In the genomic region with DNA sequence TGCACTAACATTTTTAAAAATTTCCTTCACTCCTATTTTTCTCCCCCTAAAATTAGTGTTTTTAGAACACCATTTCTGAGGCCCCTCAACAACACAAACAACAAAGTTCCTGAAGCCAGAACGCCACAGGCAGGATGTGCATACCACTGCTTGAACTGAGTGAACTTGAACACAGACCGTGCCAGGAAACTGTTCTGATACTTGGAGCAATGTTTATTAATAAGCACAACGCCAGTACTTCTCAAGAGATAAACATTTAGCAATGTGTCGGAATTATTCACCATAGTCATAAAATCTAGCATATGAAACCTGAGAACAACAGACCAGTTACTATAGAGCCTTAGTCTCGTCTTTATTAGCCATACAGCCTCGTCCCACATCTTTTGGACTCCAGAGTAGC, we compare ENCODE assay signal across 18 mouse cellular contexts. TPM values are rescaled to one million over a fixed set of nuclear protein-coding genes. Genes with fewer than 3 reads are reported as not detected.
DNase-seq lines count a peak whose midpoint lies in the region; ATAC-seq and TF ChIP-seq lines count a peak whose summit lies in the region.
"Had no signal": no experiment of that assay in that cellular context is flagged by ENCODE, and none has a peak within 500 bp of the region (broad histone marks: within the 10 kb centered on the region; RNA-seq: fewer than 3 reads in every experiment).

No protein-coding gene starts in this region.

- H3K36me3 ChIP-seq in heart, embryonic 10.5 days, result no peaks in the 10 kb centered on the region
- no peaks in the 10 kb centered on the region for H3K36me3 ChIP-seq in lung, embryonic 14.5 days (ENCODE audit: insufficient read depth)
- peaks cover 4 to 6% of the 10 kb centered on the region in 2 experiments for H3K36me3 ChIP-seq in CH12.LX (replicated peaks in 1 of 2; ENCODE audit: control insufficient read depth in 1 of 2, insufficient read depth in 1 of 2, low read length in 1 of 2)
- H3K36me3 ChIP-seq in stomach, postnatal 0 days (ENCODE audit: control insufficient read depth, insufficient read depth, low read length), result no peaks in the 10 kb centered on the region
- H3K36me3 ChIP-seq: embryonic facial prominence, embryonic 13.5 days; forebrain, embryonic 12.5 days; hindbrain, embryonic 12.5 days had no signal

- TF ChIP-seq RAD21 in CH12.LX (IDR thresholded peaks at IDR 0.05; ENCODE audit: low read depth, low read length), result no peak

- no peaks in the 10 kb centered on the region for H3K27me3 ChIP-seq in heart, embryonic 10.5 days (ENCODE audit: insufficient read depth, poor library complexity, severe bottlenecking)
- no peaks in the 10 kb centered on the region for H3K27me3 ChIP-seq in lung, embryonic 14.5 days (ENCODE audit: insufficient read depth, low read length)
- no peaks in the 10 kb centered on the region for H3K27me3 ChIP-seq in CH12.LX (replicated peaks)
- no peaks in the 10 kb centered on the region for H3K27me3 ChIP-seq in stomach, postnatal 0 days (ENCODE audit: control insufficient read depth, insufficient read depth, low read length)
- H3K27me3 ChIP-seq: embryonic facial prominence, embryonic 13.5 days; forebrain, embryonic 12.5 days; hindbrain, embryonic 12.5 days had no signal

- H3K79me2 ChIP-seq in CH12.LX (replicated peaks; ENCODE audit: control insufficient read depth, extremely low read depth, insufficient read depth, poor library complexity, severe bottlenecking), result no peaks in the 10 kb centered on the region

- TF ChIP-seq CTCF in lung, embryonic 14.5 days (IDR thresholded peaks at IDR 0.05; ENCODE audit: low read depth), result no peak
- TF ChIP-seq CTCF in CH12.LX (conservative IDR thresholded peaks at IDR 0.05 in 1 of 2, IDR thresholded peaks at IDR 0.05 in 1 of 2; ENCODE audit: low read depth in 2 of 2, low read length in 2 of 2), result no peak
- TF ChIP-seq CTCF in stomach, postnatal 0 days (IDR thresholded peaks at IDR 0.05; ENCODE audit: low read depth), result no peak

- no peak overlapping the region for H3K4me3 ChIP-seq in heart, embryonic 10.5 days
- no peak overlapping the region for H3K4me3 ChIP-seq in lung, embryonic 14.5 days (ENCODE audit: low read depth, low read length)
- H3K4me3 ChIP-seq in CH12.LX (replicated peaks in 1 of 3; ENCODE audit: low read depth in 2 of 3, low read length in 2 of 3, poor library complexity in 1 of 3), result no peak overlapping the region
- no peak overlapping the region for H3K4me3 ChIP-seq in stomach, postnatal 0 days (ENCODE audit: low read depth, low read length)
- H3K4me3 ChIP-seq: embryonic facial prominence, embryonic 13.5 days; forebrain, embryonic 12.5 days; hindbrain, embryonic 12.5 days had no signal

- ATAC-seq in lung, embryonic 14.5 days (ENCODE audit: insufficient read depth), result peak; percentile 53; the same call in 1 of the 2 replicates
- 0 out of 2 replicates have a peak, but pooled peaks have one; percentile 2 for ATAC-seq in stomach, postnatal 0 days (ENCODE audit: low FRiP score, low TSS enrichment)
- ATAC-seq: forebrain, embryonic 16.5 days had no signal

- TF ChIP-seq EP300 in CH12.LX (IDR thresholded peaks at IDR 0.05; ENCODE audit: low read length), result no peak
- no peak for TF ChIP-seq EP300 in stomach, postnatal 0 days (optimal IDR thresholded peaks at IDR 0.05)

- no peak overlapping the region for H3K4me2 ChIP-seq in lung, embryonic 14.5 days
- peak overlapping the region; percentile 79; the same call in 1 of the 2 replicates for H3K4me2 ChIP-seq in CH12.LX (ENCODE audit: insufficient read depth, low read depth, poor library complexity, severe bottlenecking)
- no peak overlapping the region for H3K4me2 ChIP-seq in stomach, postnatal 0 days (replicated peaks; ENCODE audit: low read depth)

- no peak overlapping the region for H3K27ac ChIP-seq in heart, embryonic 10.5 days
- H3K27ac ChIP-seq in lung, embryonic 14.5 days (ENCODE audit: low read depth), result no peak overlapping the region
- H3K27ac ChIP-seq in CH12.LX (ENCODE audit: insufficient read depth, low read depth), result no peak overlapping the region
- H3K27ac ChIP-seq in stomach, postnatal 0 days (replicated peaks), result no peak overlapping the region
- H3K27ac ChIP-seq: embryonic facial prominence, embryonic 13.5 days; forebrain, embryonic 12.5 days; hindbrain, embryonic 12.5 days had no signal

- in situ Hi-C loops in CH12.LX (cut with MboI; ENCODE audit: low pct_ligation_motif_present, low pct_unique_long_range_greater_than_20kb, low sequenced_read_pairs), result no loop called here

- dilution Hi-C loops in CH12.LX (cut with MboI; ENCODE audit: extremely low pct_ligation_motif_present, extremely low pct_unique_long_range_greater_than_20kb, low sequenced_read_pairs), result no loop called here

- H3K9me3 ChIP-seq in heart, embryonic 10.5 days, result no peaks in the 10 kb centered on the region
- no peaks in the 10 kb centered on the region for H3K9me3 ChIP-seq in lung, embryonic 14.5 days (ENCODE audit: low read depth, low read length)
- H3K9me3 ChIP-seq in CH12.LX (replicated peaks; ENCODE audit: low read length), result no peaks in the 10 kb centered on the region
- H3K9me3 ChIP-seq in stomach, postnatal 0 days (ENCODE audit: control insufficient read depth, low read length), result no peaks in the 10 kb centered on the region
- H3K9me3 ChIP-seq: embryonic facial prominence, embryonic 13.5 days; forebrain, embryonic 12.5 days; hindbrain, embryonic 12.5 days had no signal

- 71% methylated on average over 6 of the region's 6 CpGs for WGBS in heart, embryonic 10.5 days
- WGBS in lung, embryonic 14.5 days, result 43% methylated on average over 6 of the region's 6 CpGs
- WGBS in stomach, postnatal 0 days, result 37% methylated on average over 6 of the region's 6 CpGs

- TF ChIP-seq POLR2A in CH12.LX (IDR thresholded peaks at IDR 0.05; ENCODE audit: low read depth, low read length), result no peak

- peaks cover 7% of the 10 kb centered on the region for H3K4me1 ChIP-seq in heart, embryonic 10.5 days
- no peaks in the 10 kb centered on the region for H3K4me1 ChIP-seq in lung, embryonic 14.5 days (ENCODE audit: insufficient read depth)
- H3K4me1 ChIP-seq in CH12.LX (ENCODE audit: control insufficient read depth in 1 of 2, insufficient read depth in 2 of 2), result peaks cover 2 to 9% of the 10 kb centered on the region in 2 experiments; a peak in 3 of 4 replicates
- 0 out of 2 replicates have a peak, but pooled peaks cover 3% of the 10 kb centered on the region for H3K4me1 ChIP-seq in stomach, postnatal 0 days (replicated peaks; ENCODE audit: control insufficient read depth, insufficient read depth)
- H3K4me1 ChIP-seq: forebrain, embryonic 12.5 days had no signal

- no peak overlapping the region for H3K9ac ChIP-seq in lung, embryonic 14.5 days
- no peak overlapping the region for H3K9ac ChIP-seq in CH12.LX (ENCODE audit: insufficient read depth, low read depth)
- no peak overlapping the region for H3K9ac ChIP-seq in stomach, postnatal 0 days (ENCODE audit: low read length)
- H3K9ac ChIP-seq: embryonic facial prominence, embryonic 13.5 days; forebrain, embryonic 12.5 days; hindbrain, embryonic 12.5 days had no signal

- peak; percentile 25 for DNase-seq in heart, embryonic 10.5 days (ENCODE audit: low spot score)
- DNase-seq in heart, adult 11 months, result no peak
- peak; percentile 63 for DNase-seq in lung, embryonic 14.5 days
- DNase-seq in lung, postnatal 14 days, result no peak
- DNase-seq in CH12.LX (ENCODE audit: extremely low read depth), result no peak
- no peak for DNase-seq in stomach, postnatal 0 days (ENCODE audit: low spot score)
- no peak for DNase-seq in right cerebral cortex, adult 2 months (ENCODE audit: low spot score in 2 of 2)
- DNase-seq: cerebellum, adult 9-11 months had no signal

TF ChIP-seq in CH12.LX, 34 proteins besides CTCF, POLR2A, EP300 and RAD21:
- TF ChIP-seq JUN (IDR thresholded peaks at IDR 0.05; ENCODE audit: insufficient read depth, low read depth, low read length) (no peak), USF2 (conservative IDR thresholded peaks at IDR 0.05; ENCODE audit: low read depth, low read length) (no peak), USF1 (IDR thresholded peaks at IDR 0.05; ENCODE audit: low read depth, low read length) (no peak), MAZ (IDR thresholded peaks at IDR 0.05; ENCODE audit: low read depth, low read length) (no peak)

RNA-seq across cellular contexts. Expression of gene Ect2l, which starts 0.6 kb away (rescaled TPM):
- 0.21 and 0.34 TPM in 2 replicates for polyA plus RNA-seq in heart, embryonic 10.5 days (2016; fragmentation: Nextera tagmentation; extraction: Ambion mirVana)
- polyA plus RNA-seq in lung, embryonic 14.5 days (2014; fragmentation: Nextera tagmentation; extraction: Ambion mirVana), result not detected in 2 replicates
- total RNA-seq in CH12.LX (2012; rRNA removed) (not detected in 2 replicates), CH12.LX (2014; rRNA removed) (not detected in 2 replicates)
- not detected in 2 replicates for polyA plus RNA-seq in CH12.LX (2012; ENCODE audit: insufficient read length, low read depth)
- 0.21 and 0.51 TPM in 2 replicates for polyA plus RNA-seq in stomach, postnatal 0 days (2015; fragmentation: Nextera tagmentation; extraction: Ambion mirVana)
- total RNA-seq: adrenal gland, adult 2 months; adrenal gland, postnatal 25 days; gastrocnemius, postnatal 25 days; granulocyte monocyte progenitor cell, adult 5-6 weeks; heart, postnatal 10 days; heart, postnatal 4 days had no signal
- polyA plus RNA-seq: adrenal gland, adult 2 months had no signal

RNA-seq across cellular contexts. Expression of gene Ccdc28a, which starts 24.7 kb away (rescaled TPM):
- 7.7 and 8.0 TPM in 2 replicates for polyA plus RNA-seq in heart, embryonic 10.5 days (2016; fragmentation: Nextera tagmentation; extraction: Ambion mirVana)
- 6.7 and 9.2 TPM in 2 replicates for polyA plus RNA-seq in lung, embryonic 14.5 days (2014; fragmentation: Nextera tagmentation; extraction: Ambion mirVana)
- total RNA-seq in CH12.LX (2012; rRNA removed) (5.5 and 10.8 TPM in 2 replicates), CH12.LX (2014; rRNA removed) (11.7 and 14.0 TPM in 2 replicates)
- polyA plus RNA-seq in CH12.LX (2012; ENCODE audit: insufficient read length, low read depth), result 7.2 and 8.3 TPM in 2 replicates
- polyA plus RNA-seq in stomach, postnatal 0 days (2015; fragmentation: Nextera tagmentation; extraction: Ambion mirVana), result 13.8 and 14.8 TPM in 2 replicates

Comparison
In these comparisons a context has a peak if more than half of its experiments do, and no peak if none do; other contexts are left out.
1. DNase-seq: peak in heart, embryonic 10.5 days (single experiment) and lung, embryonic 14.5 days (single experiment); none in heart, adult 11 months (single experiment), lung, postnatal 14 days (single experiment), CH12.LX (single experiment), stomach, postnatal 0 days (single experiment) and right cerebral cortex, adult 2 months (0 of 2).